Mouse (Mus musculus): Measurements from ENCODE around the gene Cnot8.

The Cnot8 gene

DNA sequence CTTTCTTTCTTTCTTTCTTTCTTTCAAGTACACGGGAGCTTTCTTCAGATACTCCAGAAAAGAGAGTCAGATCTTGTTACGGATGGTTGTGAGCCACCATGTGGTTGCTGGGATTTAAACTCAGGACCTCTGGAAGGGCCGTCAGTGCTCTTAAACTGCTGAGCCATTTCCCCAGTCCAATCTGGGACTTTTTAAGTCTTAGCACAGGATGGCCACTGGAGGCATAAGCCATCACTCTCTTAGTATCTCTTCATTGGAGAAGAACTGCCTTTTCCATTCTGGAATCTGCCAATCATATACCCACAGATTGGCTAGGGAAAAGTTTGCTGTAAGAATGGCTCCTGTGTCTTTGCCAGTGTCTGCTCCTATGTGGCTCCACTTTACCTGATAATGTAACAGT is 3.1 kb downstream of the Cnot8 start:
- DNase-seq = no peak

DNA sequence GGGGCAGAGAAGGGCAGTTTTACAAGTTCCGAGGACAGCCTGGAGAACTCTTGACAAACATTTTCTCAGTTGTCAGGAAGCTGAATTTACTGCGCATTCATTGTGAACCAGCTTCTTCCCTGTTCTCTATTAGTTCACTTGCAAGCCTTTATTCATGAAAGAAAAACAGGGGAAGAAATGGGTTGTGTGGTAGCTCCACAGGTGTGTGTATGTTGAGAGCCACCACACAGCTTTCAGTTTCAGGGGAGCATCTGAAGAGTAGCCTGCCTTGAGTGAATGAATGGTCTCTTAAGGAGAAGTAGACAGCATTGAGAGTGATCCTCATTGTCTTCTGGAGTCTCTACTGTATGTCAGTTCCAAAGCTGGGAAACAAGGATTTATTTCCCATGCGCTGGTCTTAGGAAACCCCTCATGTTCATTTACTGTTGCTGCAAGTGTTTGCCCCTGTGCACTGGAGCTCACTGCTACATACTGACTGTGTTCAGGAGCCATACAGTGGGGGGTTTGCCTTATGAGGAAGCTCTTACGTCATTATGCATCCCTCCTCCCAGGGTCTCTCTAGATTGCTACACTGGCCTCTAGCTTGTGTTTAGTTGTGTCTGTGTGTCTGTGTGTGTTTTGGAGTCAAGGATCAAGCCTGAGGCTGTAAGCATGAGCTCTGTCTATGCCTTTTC is 3.8 kb downstream of the Cnot8 start:
- DNase-seq = no peak

DNA sequence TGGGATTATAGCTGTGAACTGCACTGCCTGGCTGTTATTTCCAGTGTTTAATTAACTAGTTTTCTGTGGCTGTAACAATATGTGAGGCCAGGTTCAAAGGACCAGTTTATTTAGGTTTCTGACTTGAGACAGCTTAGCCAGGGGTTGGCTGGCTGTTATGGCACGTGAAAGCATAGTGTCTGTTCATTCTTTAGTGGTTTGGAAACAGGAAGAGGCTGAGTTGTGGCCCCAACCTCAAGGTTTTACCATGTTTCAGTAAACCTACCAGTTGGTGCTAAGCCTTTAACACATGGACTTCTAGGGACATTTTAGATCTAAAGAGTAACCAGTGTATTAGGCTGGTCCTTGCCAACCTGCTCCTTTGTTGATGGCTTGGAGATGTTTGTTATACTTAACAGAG is 12.6 kb downstream of the Cnot8 start:
- DNase-seq = no peak

DNA sequence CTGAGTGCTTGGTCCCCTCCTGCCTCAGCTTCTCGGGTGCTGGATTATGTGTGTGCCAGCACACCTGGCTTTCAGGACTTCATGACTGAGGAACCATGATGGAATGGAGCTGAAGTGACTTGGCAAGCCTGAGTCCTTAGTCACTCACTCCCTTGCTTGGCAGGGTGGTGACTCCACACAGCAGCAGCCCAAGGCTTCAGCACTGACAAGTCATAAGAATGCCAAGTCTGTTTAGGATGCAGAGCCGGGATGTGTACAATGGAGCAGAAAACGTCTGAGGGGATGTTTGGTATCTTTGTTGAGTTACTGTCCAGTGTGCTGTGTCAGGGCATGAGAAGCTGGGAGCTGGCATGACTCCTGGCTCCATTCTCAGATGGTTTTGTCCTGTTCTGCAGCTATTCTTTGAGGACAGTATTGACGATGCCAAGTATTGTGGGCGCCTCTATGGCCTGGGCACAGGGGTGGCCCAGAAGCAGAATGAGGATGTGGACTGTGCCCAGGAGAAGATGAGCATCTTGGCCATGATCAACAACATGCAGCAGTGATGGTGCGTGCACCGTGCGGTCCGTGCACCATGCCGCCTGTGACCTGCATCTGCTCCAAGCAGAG is 13.2 kb downstream of the Cnot8 start:
- DNase-seq = no peak

DNA sequence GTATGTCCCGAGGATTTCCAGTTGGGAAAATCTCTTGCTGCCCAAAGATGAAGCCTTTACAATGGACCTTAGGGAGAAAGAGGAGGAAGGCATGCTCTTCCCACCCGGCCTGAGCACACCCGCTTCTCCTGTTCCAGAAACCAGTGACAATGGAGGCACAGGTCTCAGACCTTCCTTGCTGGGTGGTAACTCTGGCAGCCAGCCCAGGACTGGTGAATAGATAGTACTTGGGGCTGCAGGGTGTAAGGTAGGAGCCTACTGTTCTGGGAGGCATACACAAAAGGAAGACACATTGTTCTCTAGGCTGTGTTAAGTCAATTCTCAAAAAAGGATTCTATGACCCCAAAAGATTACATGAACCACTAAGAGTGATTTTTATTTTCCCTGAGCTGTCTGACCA is 16.7 kb downstream of the Cnot8 start:
- no peak for DNase-seq

DNA sequence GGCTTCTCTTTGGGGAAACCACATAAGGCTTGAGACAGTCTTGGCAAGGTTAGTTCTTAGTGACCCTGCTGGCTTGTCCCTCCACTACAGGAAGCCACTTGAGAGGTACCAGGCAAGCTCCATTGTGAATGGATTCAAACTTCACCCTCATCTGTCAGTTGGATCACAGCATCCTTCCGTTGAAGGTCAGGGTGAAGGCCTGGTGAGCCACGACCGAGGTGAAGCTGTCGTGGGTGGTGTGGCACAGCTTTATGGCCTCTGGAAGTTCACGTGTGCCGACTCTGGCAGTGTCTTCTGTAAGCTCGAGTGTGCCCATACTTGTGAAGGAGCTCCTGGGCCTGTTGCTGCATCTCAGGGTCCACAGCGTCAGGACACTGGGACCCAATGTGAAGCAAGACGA is 17.4 kb downstream of the Cnot8 start:
- DNase-seq = no peak

DNA sequence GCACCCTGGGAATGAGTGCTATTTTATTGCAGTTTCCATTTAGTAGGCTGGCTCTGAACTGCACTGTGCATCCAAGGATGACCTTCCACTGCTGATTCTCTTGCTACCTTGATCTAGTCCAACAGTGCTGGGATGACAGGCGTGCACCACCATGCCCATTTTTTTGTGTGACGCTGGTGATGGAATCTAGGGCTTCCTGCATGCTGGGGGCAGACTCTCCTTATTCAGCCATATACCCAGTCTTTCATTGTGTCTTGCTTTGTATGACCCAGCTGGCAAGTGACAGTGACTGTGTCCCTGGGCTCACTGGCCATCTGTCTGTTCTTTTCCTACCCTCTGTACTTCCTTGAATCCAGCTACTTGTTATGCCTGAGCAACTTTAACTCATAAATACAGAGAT is 19.8 kb downstream of the Cnot8 start:
- no peak for DNase-seq

DNA sequence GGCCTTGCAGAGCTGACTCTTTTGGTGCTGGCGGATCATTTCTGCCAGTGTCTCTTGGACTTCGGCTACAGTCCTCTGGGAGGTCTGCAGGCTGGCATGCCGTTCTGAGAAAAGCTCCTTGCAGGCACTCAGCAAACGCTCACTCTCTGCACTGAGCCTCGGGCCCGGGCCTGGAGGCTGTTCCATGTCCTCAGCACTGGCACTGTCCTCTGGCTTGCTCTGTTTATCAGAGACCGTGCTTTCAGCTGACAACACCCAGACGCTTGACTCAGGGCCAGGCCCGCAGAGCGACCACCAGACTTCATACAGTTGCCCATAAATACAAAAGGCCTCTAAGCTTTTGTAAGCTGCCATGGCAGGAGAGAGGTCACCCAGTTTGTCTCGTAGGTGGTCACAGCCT is 21.1 kb downstream of the Cnot8 start:
- no peak for DNase-seq

DNA sequence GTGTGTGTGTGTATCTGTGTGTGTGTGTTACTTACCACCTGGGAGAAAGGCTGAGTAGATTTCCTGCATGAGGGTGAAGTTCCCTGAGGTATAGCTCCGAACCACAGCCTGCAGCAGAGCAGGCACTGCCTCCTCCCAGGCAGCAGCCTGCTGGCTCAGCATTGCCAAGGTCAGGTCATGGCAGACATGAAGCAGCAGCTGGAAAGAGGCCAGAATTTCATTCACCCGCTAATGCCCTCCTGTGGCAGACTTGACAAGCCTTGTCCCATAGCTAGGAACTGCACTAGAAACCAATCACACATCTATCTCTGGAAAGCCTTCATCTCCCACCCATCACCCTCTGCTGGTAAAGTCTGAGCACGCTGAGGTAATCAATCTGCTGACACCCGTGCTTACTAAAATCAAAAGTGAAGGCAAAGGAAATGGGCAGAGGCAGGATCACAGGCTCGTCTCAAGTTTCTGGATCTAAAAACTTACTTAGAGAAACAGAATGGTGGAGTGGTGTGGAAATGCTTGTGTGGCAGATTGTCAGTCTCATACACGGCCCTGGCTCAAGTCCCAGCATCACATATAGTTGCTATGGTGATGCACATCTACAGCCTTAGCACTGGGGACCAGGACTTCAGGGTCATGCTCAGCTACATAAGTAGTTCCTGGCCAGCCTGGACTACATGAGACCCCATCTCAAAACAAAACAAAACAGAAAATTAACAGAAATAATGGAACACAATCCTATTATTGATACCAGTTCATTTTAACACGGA is 22.6 kb downstream of the Cnot8 start:
- DNase-seq = peak; percentile 12

DNA sequence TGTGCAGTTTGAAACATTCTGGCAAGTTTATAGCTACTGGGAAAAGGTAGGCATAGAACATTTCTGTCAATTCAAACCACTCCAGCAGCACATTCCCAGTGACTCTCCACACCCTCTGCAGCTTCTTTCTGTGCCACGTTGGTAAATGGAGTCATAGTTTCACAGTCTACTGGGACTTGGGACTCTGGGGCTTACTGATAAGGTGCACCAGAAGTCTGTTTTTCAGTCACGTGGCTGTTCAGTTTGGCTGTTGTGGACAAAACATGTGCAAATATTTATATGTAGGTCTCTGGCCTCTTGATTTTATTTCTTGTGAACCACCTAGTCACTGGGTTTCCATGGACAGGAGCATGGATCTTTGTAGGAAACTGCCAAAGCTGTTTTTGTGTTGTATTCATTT is 23.6 kb downstream of the Cnot8 start:
- DNase-seq = peak; percentile 51

DNA sequence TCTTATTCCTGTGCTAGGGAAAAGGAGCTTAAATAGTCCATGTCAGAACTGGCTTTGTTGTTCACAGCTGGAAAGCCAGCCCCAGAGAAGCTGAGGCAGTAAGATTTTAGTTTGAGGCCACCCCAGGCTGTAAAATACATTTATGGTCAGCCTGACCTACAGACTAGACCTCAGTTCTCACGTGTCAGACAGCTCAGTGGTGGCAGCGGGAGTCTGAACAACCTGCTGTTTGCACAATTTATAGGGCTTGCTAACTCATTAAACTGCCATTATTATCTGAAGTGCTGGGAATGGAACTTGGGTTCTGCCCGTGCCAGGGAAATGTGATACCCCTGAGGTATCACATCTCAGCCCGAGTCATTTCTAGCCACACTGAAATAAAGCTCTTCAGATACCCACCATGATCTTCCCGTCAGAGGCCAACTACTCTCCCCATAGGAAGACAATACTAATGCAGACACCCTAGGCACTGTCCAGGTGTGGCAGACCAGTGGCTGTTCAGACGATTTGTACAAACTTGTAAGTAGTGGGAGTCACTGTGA is 25.4 kb downstream of the Cnot8 start:
- no peak for DNase-seq

DNA sequence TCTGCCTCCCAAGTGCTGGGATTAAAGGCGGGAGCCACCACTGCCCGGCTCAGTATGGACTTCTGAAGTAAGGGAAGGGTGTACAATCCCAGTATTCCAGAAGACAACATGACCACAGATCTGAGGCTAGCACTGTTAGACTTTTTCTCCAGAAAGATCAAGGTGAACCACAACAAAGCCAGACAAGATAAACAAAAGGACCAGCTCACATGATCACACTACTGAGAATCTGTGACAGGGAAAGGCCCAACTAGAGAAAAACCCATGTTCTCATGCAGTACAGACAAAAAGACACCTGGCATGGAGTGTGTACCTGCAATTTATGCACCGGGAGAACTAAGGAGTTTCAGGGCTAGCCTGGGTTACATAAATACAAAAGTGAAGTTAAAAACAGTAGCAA is 28.1 kb downstream of the Cnot8 start:
- DNase-seq = no peak

DNA sequence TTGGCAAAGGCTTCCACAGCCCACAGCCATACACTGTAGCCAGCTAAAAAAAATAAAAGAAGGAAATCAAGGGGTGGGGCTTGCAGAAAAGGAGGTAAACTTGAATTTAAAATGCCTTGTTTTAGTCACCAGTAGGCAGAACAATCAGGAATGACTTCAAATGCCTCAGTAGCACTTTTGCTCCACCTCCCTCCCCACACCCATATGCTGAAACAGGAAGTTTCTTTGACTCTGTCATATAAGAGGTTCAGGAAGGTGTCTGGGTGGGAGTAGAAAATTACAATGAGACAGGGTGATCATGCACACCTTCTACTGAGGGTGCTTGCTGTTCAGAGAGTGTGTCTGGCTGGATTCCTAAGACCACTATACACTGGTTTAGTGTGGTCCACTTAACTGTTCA is 30.9 kb downstream of the Cnot8 start:
- DNase-seq = no peak

DNA sequence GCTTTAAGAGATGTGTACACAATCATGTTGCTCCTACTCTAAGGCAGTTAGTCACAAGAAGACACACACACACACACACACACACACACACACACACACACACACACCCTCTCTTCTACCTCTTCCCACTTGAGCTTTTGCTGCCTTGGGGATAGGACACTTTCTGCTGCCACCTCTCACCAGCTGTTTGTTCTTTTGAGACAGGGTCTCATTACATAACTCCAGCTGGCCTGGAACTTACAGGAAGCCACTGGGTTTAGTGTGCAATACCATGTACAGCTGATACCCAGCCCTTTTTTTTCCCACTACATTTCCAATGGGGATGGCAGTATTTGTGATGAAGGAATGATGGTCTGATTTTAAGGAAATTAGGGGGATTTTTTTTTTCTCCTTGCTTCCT is 31.3 kb downstream of the Cnot8 start:
- DNase-seq = no peak

DNA sequence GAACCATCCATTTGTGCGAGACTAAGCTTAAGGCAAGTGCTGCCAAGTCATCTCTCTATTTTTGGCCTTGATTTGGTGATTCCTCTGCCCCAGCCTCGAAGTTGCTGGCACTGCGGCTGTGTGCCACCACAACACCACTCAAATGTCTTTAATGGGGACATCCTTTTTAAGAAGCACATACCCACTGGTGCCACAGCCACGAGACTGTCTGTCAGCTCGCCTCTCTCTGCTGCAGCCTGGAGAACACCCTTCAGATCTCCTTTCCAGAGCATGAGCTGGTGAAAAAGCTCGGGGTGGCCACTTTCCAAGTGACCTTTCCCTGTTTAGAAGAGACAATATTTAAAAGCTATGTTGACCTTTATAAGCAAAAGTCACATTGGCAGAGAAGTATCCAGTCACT is 32.7 kb downstream of the Cnot8 start:
- DNase-seq = no peak

DNA sequence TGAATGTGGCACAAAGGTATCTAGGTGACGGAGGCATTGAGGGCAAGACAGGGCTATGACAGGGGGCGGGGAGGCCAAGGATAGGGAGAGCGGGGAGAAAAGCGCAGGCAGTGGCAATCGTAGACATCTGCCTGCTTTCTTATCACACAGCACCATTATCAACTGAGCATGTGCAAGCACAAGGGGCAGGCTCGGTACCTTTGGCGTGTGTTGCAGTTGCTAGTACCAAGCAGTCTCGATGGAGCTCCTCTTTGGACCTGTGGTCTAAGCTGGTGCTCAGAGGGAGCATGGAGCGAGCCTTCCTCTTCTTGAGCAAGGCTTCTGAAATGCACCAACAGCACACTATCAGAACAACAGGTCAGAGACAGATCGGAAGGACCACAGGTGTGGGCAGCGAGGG is 34.9 kb downstream of the Cnot8 start:
- DNase-seq = no peak

DNA sequence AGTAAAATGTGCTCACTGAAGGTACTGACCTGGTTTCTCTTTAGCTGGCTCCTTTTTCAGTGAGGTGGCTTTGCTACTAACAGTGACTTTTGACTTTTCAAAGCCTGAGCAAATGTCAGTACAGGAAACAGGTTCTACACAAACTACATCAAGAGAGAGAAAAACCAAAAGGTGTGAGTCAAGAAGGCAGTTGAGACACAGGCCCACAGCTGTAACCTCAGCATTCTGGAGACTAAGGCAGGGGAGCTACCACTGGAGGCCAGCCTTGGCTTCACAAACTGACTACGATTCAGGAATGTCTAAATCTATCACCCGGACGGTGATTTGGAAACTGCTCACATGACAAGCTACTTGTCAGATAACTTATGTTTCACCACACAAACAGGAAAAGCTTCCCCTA is 35.5 kb downstream of the Cnot8 start:
- no peak for DNase-seq

DNA sequence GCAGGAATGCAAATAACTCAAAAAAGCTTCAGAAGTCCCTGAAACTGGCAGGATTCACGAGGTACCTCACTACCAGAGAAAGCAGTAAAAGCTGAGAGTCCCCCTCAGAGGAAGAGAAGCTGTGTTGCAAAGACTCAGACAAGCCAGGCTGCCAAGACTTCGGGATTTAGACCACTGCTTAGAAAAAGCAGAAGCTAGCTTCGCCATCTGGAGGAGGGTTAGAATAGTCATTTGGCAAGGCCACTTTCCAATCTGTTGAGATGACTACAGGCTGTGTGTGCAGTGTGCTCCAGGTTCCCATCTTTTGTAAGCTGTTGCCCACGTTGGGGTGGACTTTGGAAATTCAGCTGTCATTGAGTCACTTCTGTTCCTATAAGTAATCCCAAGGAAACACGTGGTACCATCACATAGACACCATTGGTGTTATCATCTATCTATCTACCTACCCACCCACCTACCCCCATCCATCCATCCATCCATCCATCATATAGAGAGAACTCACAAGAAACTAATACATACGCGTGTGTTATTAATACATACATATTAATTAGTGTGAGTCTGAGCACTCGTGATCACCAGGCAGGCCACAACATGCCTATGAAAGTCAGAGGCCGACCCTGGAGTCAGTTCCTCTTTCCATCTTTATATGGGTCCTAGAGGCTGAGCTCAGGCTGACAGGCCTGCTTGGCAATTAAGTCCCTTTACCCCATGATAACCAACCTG is 39.9 kb downstream of the Cnot8 start:
- DNase-seq = no peak

DNA sequence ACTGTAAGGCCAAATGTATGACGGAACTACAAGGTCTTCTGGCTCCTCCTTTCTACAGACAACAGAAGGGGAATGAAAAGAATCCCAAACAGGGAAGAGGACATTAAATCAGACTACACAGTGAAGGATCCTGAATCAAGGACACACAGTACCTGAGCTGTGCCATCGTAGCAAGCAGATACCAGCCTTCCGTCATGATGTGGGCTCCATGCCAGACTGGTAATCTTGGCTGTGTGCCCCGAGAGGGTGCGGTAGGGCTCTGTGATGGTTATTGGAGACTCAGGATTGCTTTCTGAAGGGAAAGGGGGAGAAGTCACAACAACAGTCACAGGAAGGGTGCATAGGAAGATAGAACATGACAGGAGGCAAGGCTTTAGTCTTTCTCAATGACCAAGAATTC is 42.3 kb downstream of the Cnot8 start:
- no peak for DNase-seq

DNA sequence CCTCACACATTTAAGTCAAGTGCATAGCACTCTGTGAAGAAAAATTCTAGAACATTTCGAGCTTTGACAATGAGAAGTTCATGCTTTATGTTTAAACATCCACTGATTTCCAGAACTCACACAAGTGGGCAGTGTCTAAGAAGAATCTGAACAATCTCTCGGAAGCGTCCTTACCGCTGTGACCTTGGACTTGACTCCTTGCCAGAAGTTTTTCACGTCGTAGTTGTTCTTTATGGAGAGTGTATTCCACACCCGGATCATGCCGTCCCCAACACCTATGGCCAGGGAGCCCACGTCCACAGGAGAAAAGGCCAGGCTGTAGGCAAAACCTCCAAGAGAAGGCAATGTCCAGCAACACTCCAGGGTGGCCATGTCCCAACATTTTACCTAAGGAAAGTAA is 51.5 kb downstream of the Cnot8 start:
- DNase-seq = no peak

DNA sequence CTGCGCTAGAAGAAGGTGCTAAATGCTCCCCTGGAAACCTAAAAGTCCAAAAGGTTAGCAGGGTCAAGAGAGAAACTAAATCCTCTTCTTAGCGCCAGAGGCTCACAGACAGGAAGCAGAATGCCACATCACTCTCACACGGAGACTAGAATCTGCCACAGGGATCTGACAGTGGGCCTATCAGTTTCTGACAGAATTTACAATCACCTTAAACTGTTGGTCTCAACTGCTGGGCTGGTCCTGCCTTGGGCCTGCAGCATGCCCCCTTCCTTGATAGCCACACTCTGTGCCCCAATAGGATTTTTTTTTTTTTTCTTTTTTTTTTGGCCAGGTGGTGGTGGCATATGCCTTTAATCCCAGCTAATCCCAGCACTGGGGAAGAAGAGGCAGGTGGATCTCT is 52.9 kb downstream of the Cnot8 start:
- DNase-seq = no peak

DNA sequence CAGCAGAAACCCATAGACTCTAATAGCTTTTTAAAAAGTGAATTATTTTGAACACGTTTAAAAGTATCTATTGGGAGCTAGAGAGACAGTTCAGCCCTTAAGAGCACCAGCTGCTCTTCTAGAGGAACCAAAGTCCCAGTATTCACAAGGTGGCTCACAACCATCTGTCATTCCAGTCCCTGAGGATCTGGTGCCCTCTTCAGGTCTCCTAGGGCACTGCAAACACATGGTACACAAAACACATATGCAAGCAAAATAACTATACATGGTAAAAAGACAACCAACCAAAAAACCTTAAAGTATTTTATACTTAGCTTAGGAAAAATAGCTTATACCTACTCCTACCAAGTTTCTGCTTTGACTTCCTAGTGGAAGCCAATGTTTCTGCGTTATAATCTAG is 61.1 kb downstream of the Cnot8 start:
- DNase-seq = peak; percentile 13

DNA sequence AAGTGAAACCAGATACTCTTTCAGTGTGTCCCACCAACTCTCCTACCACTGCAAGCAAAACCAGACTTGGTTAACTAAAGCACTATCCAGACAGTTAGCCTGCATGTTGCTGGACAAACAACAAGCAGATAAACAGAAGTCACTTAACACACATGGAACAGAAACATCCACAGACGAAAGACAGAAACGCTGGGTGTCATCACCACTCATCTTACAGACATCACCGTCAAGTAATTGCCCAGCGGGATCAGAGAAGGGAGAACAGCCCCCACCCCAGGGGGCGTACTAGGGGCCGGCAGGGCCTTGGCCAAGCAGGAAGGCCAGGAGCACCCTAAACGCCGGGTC is 63.8 kb downstream of the Cnot8 start:
- no peak for DNase-seq
